Mouse (Mus musculus): ENCODE measurements at regions not wholly inside any gene's neighbourhood (a gene's known extent, or its start where the extent isn't known, plus 50 kb on each side); places are given as distances from the start of the nearest gene placed in this dataset.

DNA sequence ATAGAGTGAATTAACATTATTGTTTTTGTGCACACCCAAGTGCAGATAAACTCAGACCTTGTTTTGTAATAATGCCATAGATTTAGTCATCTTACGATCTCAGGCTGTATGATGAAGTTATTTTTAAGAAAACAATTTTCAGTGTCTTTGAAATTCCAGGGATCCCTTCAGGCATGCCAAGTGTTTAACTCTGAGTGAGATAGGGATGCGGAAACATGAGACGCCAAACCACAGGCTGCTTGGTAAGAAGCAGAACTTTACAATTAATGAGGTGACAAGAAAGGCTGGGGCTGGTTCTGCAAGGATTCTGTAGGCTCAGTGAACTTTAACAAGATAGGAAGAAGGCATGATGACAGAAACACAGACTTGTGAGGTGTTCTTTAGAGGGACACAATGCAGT, 292.3 kb upstream of the Alcam start:
- no peak for DNase-seq (ENCODE audit: low spot score in 2 of 2)

GRCm38 (mm10) chr16:52744720-52745119, 290.8 kb upstream of the Alcam start:
- no peak for DNase-seq (ENCODE audit: low spot score in 2 of 2)

GRCm38 (mm10) chr16:52742166-52742565, 288.3 kb upstream of the Alcam start:
- no peak for DNase-seq (ENCODE audit: low spot score in 2 of 2)

GRCm38 (mm10) chr16:52726120-52726844, 272.4 kb upstream of the Alcam start:
- no peak for DNase-seq (ENCODE audit: low spot score in 2 of 2)

DNA sequence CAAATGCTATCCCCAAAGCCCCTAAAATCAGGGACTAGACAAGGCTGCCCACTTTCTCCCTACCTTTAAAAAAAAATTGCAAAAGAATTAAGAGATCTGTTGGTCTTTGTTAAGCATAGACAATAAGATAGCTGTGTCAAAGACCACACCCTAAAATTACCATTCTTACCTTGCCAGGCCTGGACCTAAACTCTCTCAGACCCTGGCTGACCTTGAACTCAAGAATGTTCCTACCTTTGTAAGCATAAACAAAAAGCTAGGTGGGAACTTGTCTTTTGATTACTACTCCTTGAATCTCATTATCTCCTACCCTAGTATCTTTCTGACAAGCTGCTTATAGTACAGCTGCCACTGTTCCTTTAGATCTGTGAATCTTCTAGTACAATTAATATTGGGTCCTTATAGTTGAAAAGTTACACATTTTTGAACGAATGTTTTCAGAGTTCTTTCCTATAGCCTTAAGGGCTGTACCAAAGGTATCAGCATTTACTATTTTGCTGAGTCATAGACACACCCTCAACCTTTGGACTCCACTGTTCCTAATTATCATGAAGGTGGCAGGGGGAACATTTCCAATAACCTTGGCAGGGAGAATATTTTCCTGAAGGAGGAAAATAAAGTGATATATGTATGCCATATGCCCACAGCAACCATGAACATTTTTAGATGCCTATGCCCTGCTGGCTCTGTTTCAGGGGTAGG, 264.5 kb upstream of the Alcam start:
- DNase-seq (ENCODE audit: low spot score in 2 of 2), result no peak

DNA sequence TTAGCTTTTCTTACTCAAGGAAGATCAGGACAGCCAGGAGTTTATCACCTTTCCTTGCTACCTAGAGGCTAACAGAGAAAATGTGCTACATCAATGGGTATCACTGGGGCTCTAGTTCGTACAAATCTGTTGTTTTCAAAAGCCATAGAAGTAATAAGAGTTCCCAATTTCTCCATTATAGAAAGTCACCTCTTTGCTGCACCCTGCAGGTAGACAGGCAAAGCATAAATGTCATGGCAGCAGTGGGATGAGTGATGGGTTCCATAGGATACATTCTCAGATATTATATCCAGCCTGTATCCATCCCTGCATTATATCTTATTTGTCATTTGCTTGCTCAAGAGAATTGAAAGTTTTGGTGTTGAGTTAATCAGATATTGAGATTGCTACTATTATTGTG, 236.4 kb upstream of the Alcam start:
- DNase-seq (ENCODE audit: low spot score in 2 of 2), result no peak

GRCm38 (mm10) chr16:52654825-52655224, 201.0 kb upstream of the Alcam start:
- DNase-seq (ENCODE audit: low spot score in 2 of 2), result no peak

Data from left cerebral cortex, adult 8-10 months (tissue).